ENCODE assay signal across 24 mouse cellular contexts in genomic region chr10:97250167-97250566, GRCm38 (mm10).
DNase-seq lines count a peak whose midpoint lies in the region; ATAC-seq and TF ChIP-seq lines count a peak whose summit lies in the region.
"Had no signal": no experiment of that assay in that cellular context is flagged by ENCODE, and none has a peak within 500 bp of the region (broad histone marks: within the 10 kb centered on the region; RNA-seq: fewer than 3 reads in every experiment).

No protein-coding gene starts in this region.

- no peak for TF ChIP-seq CTCF in brain, embryonic 14.5 days (IDR thresholded peaks at IDR 0.05; ENCODE audit: borderline replicate concordance, extremely low read depth, insufficient read depth, insufficient read length)

- H3K9me3 ChIP-seq in forebrain, embryonic 16.5 days (ENCODE audit: control insufficient read depth, low read length), result no peaks in the 10 kb centered on the region
- H3K9me3 ChIP-seq in forebrain, embryonic 10.5 days, result no peaks in the 10 kb centered on the region
- no peaks in the 10 kb centered on the region for H3K9me3 ChIP-seq in hindbrain, embryonic 14.5 days (ENCODE audit: control insufficient read depth, low read length)
- no peaks in the 10 kb centered on the region for H3K9me3 ChIP-seq in midbrain, embryonic 14.5 days (ENCODE audit: control insufficient read depth, low read length)
- H3K9me3 ChIP-seq: embryonic facial prominence, embryonic 15.5 days; intestine, embryonic 15.5 days; kidney, embryonic 15.5 days; lung, embryonic 15.5 days; neural tube, embryonic 12.5 days had no signal

- no peak for DNase-seq in forebrain, embryonic 10.5 days (ENCODE audit: extremely low spot score, low spot score)
- peak; percentile 68 for DNase-seq in brain, embryonic 14.5 days (ENCODE audit: low read depth)
- no peak for DNase-seq in hindbrain, embryonic 14.5 days (ENCODE audit: low spot score)
- DNase-seq in midbrain, embryonic 14.5 days, result peak; percentile 61
- DNase-seq in kidney, adult 18-20 months, result no peak
- no peak for DNase-seq in kidney, postnatal 10 days
- DNase-seq: adrenal gland, postnatal 25 days; cerebellum, adult 11 months; cerebellum, postnatal 10 days; gastrocnemius, postnatal 10 days; kidney, postnatal 4 days; lung, postnatal 36 days; right cerebral cortex, postnatal 25 days; spleen, adult 18-20 months had no signal

- no peak overlapping the region for H3K4me2 ChIP-seq in forebrain, embryonic 16.5 days (ENCODE audit: low read length)
- no peak overlapping the region for H3K4me2 ChIP-seq in hindbrain, embryonic 14.5 days (replicated peaks)
- H3K4me2 ChIP-seq in midbrain, embryonic 14.5 days (ENCODE audit: low read length), result no peak overlapping the region
- H3K4me2 ChIP-seq: embryonic facial prominence, embryonic 15.5 days; heart, embryonic 11.5 days; intestine, embryonic 15.5 days; kidney, embryonic 15.5 days; lung, embryonic 15.5 days; neural tube, embryonic 12.5 days had no signal

- no peak overlapping the region for H3K9ac ChIP-seq in forebrain, embryonic 16.5 days (replicated peaks; ENCODE audit: low read depth, low read length)
- no peak overlapping the region for H3K9ac ChIP-seq in hindbrain, embryonic 14.5 days
- no peak overlapping the region for H3K9ac ChIP-seq in midbrain, embryonic 14.5 days (replicated peaks; ENCODE audit: low read length)
- H3K9ac ChIP-seq: embryonic facial prominence, embryonic 15.5 days; intestine, embryonic 15.5 days; kidney, embryonic 15.5 days; liver, embryonic 14.5 days; lung, embryonic 15.5 days; neural tube, embryonic 12.5 days had no signal

- WGBS in forebrain, embryonic 16.5 days, result 48% methylated on average over 2 of the region's 2 CpGs
- WGBS in forebrain, embryonic 10.5 days, result 83% methylated on average over 2 of the region's 2 CpGs
- WGBS in hindbrain, embryonic 14.5 days, result 48% methylated on average over 2 of the region's 2 CpGs
- 6% methylated on average over 2 of the region's 2 CpGs for WGBS in midbrain, embryonic 14.5 days

- TF ChIP-seq POLR2A in brain, embryonic 14.5 days (IDR thresholded peaks at IDR 0.05; ENCODE audit: borderline replicate concordance, extremely low read depth, insufficient read depth, insufficient read length, poor library complexity, severe bottlenecking), result no peak

- H3K36me3 ChIP-seq in forebrain, embryonic 16.5 days (ENCODE audit: control insufficient read depth, insufficient read depth), result no peaks in the 10 kb centered on the region
- no peaks in the 10 kb centered on the region for H3K36me3 ChIP-seq in forebrain, embryonic 10.5 days (replicated peaks)
- no peaks in the 10 kb centered on the region for H3K36me3 ChIP-seq in hindbrain, embryonic 14.5 days (replicated peaks; ENCODE audit: control insufficient read depth, insufficient read depth)
- H3K36me3 ChIP-seq in midbrain, embryonic 14.5 days (ENCODE audit: control insufficient read depth, insufficient read depth, low read length), result no peaks in the 10 kb centered on the region
- H3K36me3 ChIP-seq: embryonic facial prominence, embryonic 15.5 days; intestine, embryonic 15.5 days; kidney, embryonic 15.5 days; lung, embryonic 15.5 days; neural tube, embryonic 12.5 days had no signal

- no peak overlapping the region for H3K4me3 ChIP-seq in forebrain, embryonic 16.5 days (replicated peaks; ENCODE audit: low read length)
- no peak overlapping the region for H3K4me3 ChIP-seq in forebrain, embryonic 10.5 days
- no peak overlapping the region for H3K4me3 ChIP-seq in hindbrain, embryonic 14.5 days (replicated peaks; ENCODE audit: low read length)
- no peak overlapping the region for H3K4me3 ChIP-seq in midbrain, embryonic 14.5 days (replicated peaks; ENCODE audit: low read depth, low read length)
- H3K4me3 ChIP-seq: embryonic facial prominence, embryonic 15.5 days; intestine, embryonic 15.5 days; kidney, embryonic 15.5 days; left cerebral cortex, adult 2 months; lung, embryonic 15.5 days; megakaryocyte, embryonic 14.5 days; neural tube, embryonic 12.5 days had no signal

- ATAC-seq in forebrain, embryonic 16.5 days, result peak; percentile 31; the same call in 1 of the 2 replicates
- 0 out of 2 replicates have a peak, but pooled peaks have one; percentile 4 for ATAC-seq in hindbrain, embryonic 14.5 days (ENCODE audit: low FRiP score)
- peak; percentile 85 for ATAC-seq in midbrain, embryonic 14.5 days (ENCODE audit: low FRiP score, low TSS enrichment)
- ATAC-seq: intestine, embryonic 15.5 days had no signal

- H3K27me3 ChIP-seq in forebrain, embryonic 16.5 days (replicated peaks; ENCODE audit: control insufficient read depth, insufficient read depth, low read length), result no peaks in the 10 kb centered on the region
- H3K27me3 ChIP-seq in forebrain, embryonic 10.5 days (ENCODE audit: poor library complexity, severe bottlenecking), result no peaks in the 10 kb centered on the region
- no peaks in the 10 kb centered on the region for H3K27me3 ChIP-seq in hindbrain, embryonic 14.5 days (ENCODE audit: control insufficient read depth, insufficient read depth, low read length)
- H3K27me3 ChIP-seq in midbrain, embryonic 14.5 days (ENCODE audit: control insufficient read depth, insufficient read depth, low read length), result no peaks in the 10 kb centered on the region
- H3K27me3 ChIP-seq: embryonic facial prominence, embryonic 15.5 days; intestine, embryonic 15.5 days; kidney, embryonic 15.5 days; lung, embryonic 15.5 days; megakaryocyte, embryonic 14.5 days; neural tube, embryonic 12.5 days had no signal

- H3K4me1 ChIP-seq in forebrain, embryonic 16.5 days (replicated peaks; ENCODE audit: control insufficient read depth, insufficient read depth, low read length), result no peaks in the 10 kb centered on the region
- no peaks in the 10 kb centered on the region for H3K4me1 ChIP-seq in forebrain, embryonic 10.5 days
- H3K4me1 ChIP-seq in hindbrain, embryonic 14.5 days (replicated peaks; ENCODE audit: control insufficient read depth, insufficient read depth, low read length), result 0 out of 2 replicates have a peak, but pooled peaks cover 5% of the 10 kb centered on the region
- 0 out of 2 replicates have a peak, but pooled peaks cover 8% of the 10 kb centered on the region for H3K4me1 ChIP-seq in midbrain, embryonic 14.5 days (ENCODE audit: control insufficient read depth, insufficient read depth, low read length)
- H3K4me1 ChIP-seq: embryonic facial prominence, embryonic 15.5 days; kidney, embryonic 15.5 days; lung, embryonic 15.5 days; megakaryocyte, embryonic 14.5 days; neural tube, embryonic 12.5 days had no signal

- H3K27ac ChIP-seq in forebrain, embryonic 16.5 days (ENCODE audit: low read length), result no peak overlapping the region
- no peak overlapping the region for H3K27ac ChIP-seq in forebrain, embryonic 10.5 days
- 0 out of 2 replicates have a peak overlapping the region, but pooled peaks have one; percentile 5 for H3K27ac ChIP-seq in hindbrain, embryonic 14.5 days
- peak overlapping the region; percentile 32; the same call in 1 of the 2 replicates for H3K27ac ChIP-seq in midbrain, embryonic 14.5 days (replicated peaks; ENCODE audit: low read depth, low read length)
- H3K27ac ChIP-seq: embryonic facial prominence, embryonic 15.5 days; intestine, embryonic 15.5 days; kidney, embryonic 15.5 days; left cerebral cortex, adult 2 months; liver, embryonic 14.5 days; lung, embryonic 15.5 days; neural tube, embryonic 12.5 days had no signal

Comparison
In these comparisons a context has a peak if more than half of its experiments do, and no peak if none do; other contexts are left out.
1. ATAC-seq: peak in every context shown above with its lines; median percentile 85 in midbrain, embryonic 14.5 days; 31 in forebrain, embryonic 16.5 days; 4 in hindbrain, embryonic 14.5 days.
2. H3K27ac ChIP-seq: peak in hindbrain, embryonic 14.5 days (single experiment) and midbrain, embryonic 14.5 days (single experiment); none in forebrain, embryonic 16.5 days (single experiment) and forebrain, embryonic 10.5 days (single experiment).
3. DNase-seq: peak in brain, embryonic 14.5 days (single experiment) and midbrain, embryonic 14.5 days (single experiment); none in forebrain, embryonic 10.5 days (single experiment), hindbrain, embryonic 14.5 days (single experiment), kidney, adult 18-20 months (single experiment) and kidney, postnatal 10 days (single experiment).